Mouse (Mus musculus): Measurements from ENCODE around the gene Mknk1.

DNA sequence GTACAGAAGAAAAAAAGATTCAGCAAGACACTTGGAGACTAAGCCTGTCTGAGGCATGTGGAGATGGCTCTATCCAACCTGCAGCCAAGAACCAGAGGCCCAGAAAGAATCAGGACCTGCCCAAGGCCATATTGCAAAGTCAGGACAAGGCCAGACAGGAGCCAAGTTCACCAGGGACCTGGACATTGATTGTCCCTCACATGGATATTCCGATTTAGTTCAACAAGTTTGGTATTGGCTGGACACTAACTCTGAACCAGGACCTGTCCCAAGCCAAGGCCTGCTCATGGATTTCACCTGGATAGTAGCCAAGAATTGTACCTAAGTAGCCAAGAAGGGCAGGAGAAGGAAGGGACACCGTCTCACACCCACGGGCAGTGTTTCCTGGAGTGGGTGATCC lies 67.8 kb downstream of the Mknk1 start:
- TF ChIP-seq POLR2A (IDR thresholded peaks at IDR 0.05; ENCODE audit: low read depth, low read length) (no peak), CTCF (IDR thresholded peaks at IDR 0.05; ENCODE audit: borderline replicate concordance, insufficient read depth, low read length) (no peak)
